Mouse (Mus musculus) midbrain, embryonic 14.5 days (tissue): ENCODE results near the gene Znrf2. TPM values are rescaled to one million over a fixed set of nuclear protein-coding genes. Genes with fewer than 3 reads are reported as not detected.

Experiments
- ATAC-seq: fragments of 200-750 bp; cut with Nextera tagmentation; 2 replicates; pipeline ENCODE4 v1.8.0; 2017; ENCODE audit warnings: moderate number of reproducible peaks, moderate library complexity; ENCODE audit not compliant: low FRiP score, low TSS enrichment
- DNase-seq: peaks from one replicate; pipeline ENCODE4 v3.0.0-alpha.2; 2015
- H3K27ac ChIP-seq: fragments of 300-500 bp; sonication (generic); replicated peaks from 2 replicates; pipeline ENCODE4 v1.5.1; 2014; ENCODE audit warnings: mild to moderate bottlenecking, low read depth, low read length, moderate library complexity
- H3K27me3 ChIP-seq: fragments of 300-500 bp; sonication (generic); 2 replicates; pipeline ENCODE4 v1.6.1; 2014; ENCODE audit warnings: low read length, control low read depth, mixed read lengths; ENCODE audit not compliant: control insufficient read depth, insufficient read depth
- H3K36me3 ChIP-seq: fragments of 300-500 bp; sonication (generic); 2 replicates; pipeline ENCODE4 v1.6.1; 2014; ENCODE audit warnings: low read length, control low read depth; ENCODE audit not compliant: control insufficient read depth, insufficient read depth
- H3K4me1 ChIP-seq: fragments of 300-500 bp; sonication (generic); 2 replicates; pipeline ENCODE4 v1.6.1; 2014; ENCODE audit warnings: mild to moderate bottlenecking, antibody characterized with exemption, low read length, control low read depth; ENCODE audit not compliant: control insufficient read depth, insufficient read depth
- H3K4me2 ChIP-seq: fragments of 300-500 bp; sonication (generic); 2 replicates; pipeline ENCODE4 v1.6.1; 2014; ENCODE audit warnings: mild to moderate bottlenecking, low read length, moderate library complexity
- H3K4me3 ChIP-seq: fragments of 300-500 bp; sonication (generic); replicated peaks from 2 replicates; pipeline ENCODE4 v1.5.1; 2014; ENCODE audit warnings: low read depth, low read length
- H3K9ac ChIP-seq: fragments of 300-500 bp; sonication (generic); replicated peaks from 2 replicates; pipeline ENCODE4 v1.6.1; 2014; ENCODE audit warnings: mild to moderate bottlenecking, low read length, moderate library complexity
- H3K9me3 ChIP-seq: fragments of 300-500 bp; sonication (generic); 2 replicates; pipeline ENCODE4 v1.6.1; 2016; ENCODE audit warnings: low read length, control low read depth, mixed read lengths; ENCODE audit not compliant: control insufficient read depth
- WGBS: fragments of 180-500 bp; shearing (Covaris S2); extraction: QIAGEN DNeasy Blood & Tissue Kit; methylation state at CpG from one replicate; pipeline ENCODE4 v1.1.7; 2014; 5-methylcytosine and 5-hydroxymethylcytosine counted together
- polyA plus RNA-seq: library from polyadenylated mRNA; unstranded; fragments of >200 nt; fragmentation: Nextera tagmentation; extraction: Ambion mirVana; gene quantifications from 2 replicates; pipeline ENCODE4 v1.2.1, GENCODE M21; 2014

Znrf2 gene
- 8.8 and 11.6 TPM in 2 replicates for polyA plus RNA-seq

DNA sequence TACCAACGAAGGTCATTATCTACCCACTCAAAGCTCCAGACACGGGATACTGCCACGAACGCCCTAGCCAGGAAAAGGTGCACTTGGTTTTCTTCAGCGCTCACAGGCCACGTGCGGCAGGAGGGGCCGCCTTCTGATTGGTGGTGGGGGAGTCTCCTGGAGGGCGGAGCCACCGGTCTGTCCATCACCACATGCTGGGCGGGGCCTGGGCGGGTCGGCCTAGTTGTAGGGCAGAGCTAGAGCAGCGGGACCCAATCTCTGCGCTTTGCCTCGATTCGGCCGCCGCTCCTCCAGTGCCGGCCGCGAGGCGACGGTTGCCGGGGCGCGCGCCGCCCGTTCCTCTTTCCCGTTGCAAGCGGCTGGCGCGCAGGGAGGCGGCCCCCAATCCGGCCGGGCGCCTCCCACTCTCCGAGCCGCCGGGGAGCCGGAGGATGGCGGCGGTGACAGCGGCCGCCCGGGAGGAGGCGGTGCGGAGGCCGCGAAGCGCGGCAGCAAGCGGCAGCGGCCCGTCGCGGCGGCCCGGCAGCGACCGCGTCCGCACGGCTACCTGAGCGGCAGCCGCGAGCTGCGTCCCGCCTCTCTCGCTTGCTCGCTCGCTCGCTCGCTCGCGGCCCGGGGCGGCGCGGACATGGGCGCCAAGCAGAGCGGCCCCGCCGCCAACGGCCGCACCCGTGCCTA, at the start of gene Znrf2:
Gene Znrf2, plus strand, starts transcription at position 529 of the 678 bp plus-strand sequence.
- H3K4me3 ChIP-seq = peak within 1 kb of the TSS; percentile 74
- H3K27ac ChIP-seq = peak within 1 kb of the TSS; percentile 97
- peak within 1 kb of the TSS; percentile 92 for H3K9ac ChIP-seq
- ATAC-seq (peak; percentile 99), DNase-seq (peak; percentile 98)
- peak within 1 kb of the TSS; percentile 79 for H3K4me2 ChIP-seq
- H3K27me3 ChIP-seq = no peaks in the 10 kb centered on the region
- no peaks in the 10 kb centered on the region for H3K36me3 ChIP-seq
- peaks cover 20% of the 10 kb centered on the region for H3K4me1 ChIP-seq
- H3K9me3 ChIP-seq = no peaks in the 10 kb centered on the region
- under 1% methylated on average over 74 of the region's 88 CpGs for WGBS

DNA sequence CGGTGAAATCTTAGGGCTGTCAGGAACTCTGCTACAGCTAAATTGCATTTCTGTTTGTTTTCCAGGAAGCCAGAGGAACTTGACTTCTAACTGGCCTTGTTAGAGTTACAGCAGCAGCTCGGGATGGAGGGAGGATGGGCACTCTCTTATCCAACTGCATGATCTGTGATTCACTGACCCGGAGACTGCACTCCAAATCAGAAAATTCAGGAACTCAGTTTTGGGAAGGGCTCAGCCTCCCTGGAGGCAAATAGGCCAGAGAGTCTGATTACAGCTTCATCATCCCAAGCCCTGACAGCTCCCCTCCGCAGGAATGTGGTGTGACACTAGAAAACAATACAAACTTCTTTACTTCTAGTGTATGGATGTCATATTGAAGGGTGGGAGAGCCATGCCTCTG, 49.0 kb upstream of the Znrf2 start:
- 44% methylated on average over 4 of the region's 4 CpGs for WGBS

DNA sequence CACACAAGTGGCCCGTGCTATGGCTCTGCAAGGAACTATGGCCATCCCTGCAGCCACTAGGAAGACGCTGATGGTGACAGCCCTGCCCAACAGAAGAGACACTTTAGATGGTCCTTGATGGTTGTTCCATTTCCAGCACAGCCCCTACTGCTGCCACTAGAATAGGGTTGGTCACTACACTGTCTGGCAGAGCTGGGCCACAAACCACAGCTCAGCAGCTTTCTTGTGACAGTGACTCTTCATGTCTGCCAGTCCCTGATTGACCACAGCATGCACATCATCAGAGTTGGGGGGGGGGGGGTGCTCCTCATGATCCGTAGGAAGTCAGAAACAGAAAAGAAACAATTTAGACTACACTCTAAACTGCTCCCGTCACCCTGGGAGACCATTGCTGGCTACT, 46.0 kb upstream of the Znrf2 start:
- no peak for DNase-seq
- Histone ChIP-seq H3K4me3 (no peak overlapping the region), H3K4me2 (no peak overlapping the region), H3K9ac (no peak overlapping the region), H3K27ac (no peak overlapping the region), H3K4me1 (no peaks in the 10 kb centered on the region), H3K27me3 (no peaks in the 10 kb centered on the region), H3K9me3 (no peaks in the 10 kb centered on the region), H3K36me3 (no peaks in the 10 kb centered on the region)
- 85% methylated on average over 4 of the region's 4 CpGs for WGBS
- no peak for ATAC-seq

More for the DNA sequence above, 49.0 kb upstream of the Znrf2 start:
- Histone ChIP-seq H3K27me3 (no peaks in the 10 kb centered on the region), H3K36me3 (no peaks in the 10 kb centered on the region), H3K9me3 (no peaks in the 10 kb centered on the region), H3K27ac (no peak overlapping the region), H3K9ac (no peak overlapping the region), H3K4me2 (no peak overlapping the region), H3K4me1 (no peaks in the 10 kb centered on the region), H3K4me3 (no peak overlapping the region)
- ATAC-seq (no peak), DNase-seq (no peak)

DNA sequence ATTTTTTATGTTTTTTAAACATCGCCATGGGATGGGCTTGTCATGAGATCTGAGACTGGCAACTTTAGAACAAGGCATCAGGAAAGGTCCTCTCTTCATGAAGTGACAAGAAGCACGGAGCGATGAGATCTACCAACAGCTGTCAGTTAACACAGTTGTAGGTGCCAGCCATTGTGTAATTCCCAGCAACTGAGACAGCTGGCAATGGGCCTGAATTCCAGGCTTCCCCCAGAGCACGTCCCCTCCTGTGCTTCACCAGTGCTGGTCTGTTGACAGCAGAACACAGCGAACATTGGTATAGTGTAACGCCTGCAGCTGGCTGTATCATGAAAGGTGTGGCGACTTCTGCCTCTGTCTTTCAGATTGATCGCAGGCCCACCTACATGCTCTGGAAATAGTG, 45.5 kb upstream of the Znrf2 start:
- ATAC-seq (no peak), DNase-seq (peak; percentile 45)
- H3K9ac ChIP-seq = no peak overlapping the region
- H3K36me3 ChIP-seq = no peaks in the 10 kb centered on the region
- H3K4me2 ChIP-seq = no peak overlapping the region
- H3K27ac ChIP-seq = no peak overlapping the region
- H3K27me3 ChIP-seq = no peaks in the 10 kb centered on the region
- H3K9me3 ChIP-seq = no peaks in the 10 kb centered on the region
- H3K4me1 ChIP-seq = no peaks in the 10 kb centered on the region
- no peak overlapping the region for H3K4me3 ChIP-seq
- 72% methylated on average over 8 of the region's 8 CpGs for WGBS

DNA sequence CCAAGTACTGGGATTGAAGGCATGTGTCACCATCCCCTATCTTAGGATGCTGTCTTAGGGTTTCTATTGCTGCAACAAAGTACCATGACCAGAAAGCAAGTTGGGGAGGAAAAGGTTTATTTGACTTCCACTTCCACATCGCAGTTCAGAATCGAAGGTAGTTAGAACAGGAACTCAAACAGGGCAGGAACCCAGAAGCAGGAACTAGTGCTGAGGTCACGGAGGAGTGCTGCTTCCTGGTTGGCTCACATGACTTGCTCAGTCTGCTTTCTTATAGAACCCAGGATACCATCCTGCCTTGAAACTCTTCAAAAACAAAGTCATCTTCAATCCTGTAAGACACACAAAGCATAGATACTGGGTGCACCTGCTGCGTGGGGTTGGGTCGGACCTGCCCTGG, 44.6 kb upstream of the Znrf2 start:
- H3K27ac ChIP-seq = no peak overlapping the region
- no peak overlapping the region for H3K9ac ChIP-seq
- no peaks in the 10 kb centered on the region for H3K36me3 ChIP-seq
- H3K9me3 ChIP-seq = no peaks in the 10 kb centered on the region
- H3K4me3 ChIP-seq = no peak overlapping the region
- no peaks in the 10 kb centered on the region for H3K4me1 ChIP-seq
- no peak overlapping the region for H3K4me2 ChIP-seq
- 98% methylated on average over 5 of the region's 5 CpGs for WGBS
- DNase-seq = no peak
- H3K27me3 ChIP-seq = no peaks in the 10 kb centered on the region
- ATAC-seq = no peak

DNA sequence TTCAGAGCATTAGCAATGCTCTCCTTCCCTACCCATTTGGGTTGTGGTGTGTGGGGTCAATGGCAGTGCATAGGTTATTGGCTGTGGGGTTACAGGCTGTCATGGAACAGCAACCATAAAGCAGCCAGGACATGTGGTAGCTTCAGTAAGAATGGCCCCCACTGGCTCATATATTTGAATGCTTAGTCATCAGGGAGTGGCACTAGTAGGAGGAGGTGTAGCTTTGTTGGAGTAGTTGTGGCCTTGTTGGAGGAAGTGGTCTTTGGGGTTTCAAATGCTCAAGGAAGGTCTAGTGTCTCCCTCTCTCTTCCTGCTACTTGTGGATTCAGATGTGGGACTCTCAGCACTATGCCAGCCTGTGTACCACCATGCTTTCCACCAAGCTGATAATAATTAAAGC, 41.0 kb upstream of the Znrf2 start:
- Histone ChIP-seq H3K36me3 (no peaks in the 10 kb centered on the region), H3K9ac (no peak overlapping the region), H3K4me2 (no peak overlapping the region), H3K4me3 (no peak overlapping the region), H3K9me3 (no peaks in the 10 kb centered on the region), H3K27me3 (no peaks in the 10 kb centered on the region), H3K27ac (no peak overlapping the region), H3K4me1 (no peaks in the 10 kb centered on the region)
- no peak for DNase-seq
- ATAC-seq = no peak

DNA sequence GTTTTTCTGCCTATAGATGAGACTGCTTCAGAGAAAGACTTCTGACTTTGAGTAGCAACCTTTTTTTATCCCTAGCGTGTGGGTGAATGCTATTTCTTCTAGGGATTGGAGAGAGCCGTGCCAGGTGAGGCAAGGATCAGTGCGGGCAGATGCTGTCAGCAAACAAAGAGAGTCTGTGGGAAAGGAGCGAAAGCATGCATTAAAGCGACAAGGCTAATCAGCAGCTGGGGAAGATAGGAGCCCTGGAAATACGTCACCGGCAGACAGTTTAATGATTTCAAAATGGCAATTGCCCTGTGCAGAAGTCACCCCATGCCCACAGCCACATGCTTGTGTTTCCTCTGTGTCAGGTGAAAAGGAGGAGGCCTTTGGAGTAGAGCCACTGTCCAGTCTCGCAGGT, 39.1 kb upstream of the Znrf2 start:
- Histone ChIP-seq H3K9ac (no peak overlapping the region; the same call in 1 of the 2 replicates), H3K9me3 (no peaks in the 10 kb centered on the region), H3K27me3 (no peaks in the 10 kb centered on the region), H3K4me3 (no peak overlapping the region), H3K4me1 (no peaks in the 10 kb centered on the region), H3K36me3 (no peaks in the 10 kb centered on the region), H3K27ac (peak overlapping the region; percentile 73), H3K4me2 (no peak overlapping the region)
- no peak; the same call in 1 of the 2 replicates for ATAC-seq
- WGBS = 46% methylated on average over 8 of the region's 8 CpGs
- DNase-seq = peak; percentile 58

DNA sequence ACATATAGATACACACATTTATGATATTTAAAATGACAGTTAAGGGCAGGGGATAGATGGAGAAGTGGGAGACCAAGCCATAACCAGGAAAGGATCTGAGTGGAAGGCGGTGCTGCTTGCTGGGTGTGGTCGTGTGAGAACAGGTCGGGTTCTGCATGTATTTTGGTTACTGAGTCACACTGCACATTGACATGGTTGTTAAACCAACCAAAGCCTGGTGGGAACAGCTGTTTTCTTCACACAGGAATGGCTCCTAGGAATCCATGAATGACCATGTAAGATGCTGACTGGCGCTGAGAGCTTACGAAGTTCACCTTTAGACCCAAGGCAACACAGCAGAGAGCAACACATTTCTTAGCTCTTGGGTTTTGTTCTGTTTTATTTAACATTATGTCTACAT, 36.7 kb upstream of the Znrf2 start:
- H3K4me2 ChIP-seq = no peak overlapping the region
- H3K27me3 ChIP-seq = no peaks in the 10 kb centered on the region
- H3K27ac ChIP-seq = no peak overlapping the region
- no peak overlapping the region for H3K4me3 ChIP-seq
- H3K4me1 ChIP-seq = peaks cover 5% of the 10 kb centered on the region; the same call in 1 of the 2 replicates
- no peaks in the 10 kb centered on the region for H3K9me3 ChIP-seq
- ATAC-seq (no peak), DNase-seq (no peak)
- H3K36me3 ChIP-seq = no peaks in the 10 kb centered on the region
- no peak overlapping the region for H3K9ac ChIP-seq
- WGBS = 87% methylated on average over 5 of the region's 5 CpGs

DNA sequence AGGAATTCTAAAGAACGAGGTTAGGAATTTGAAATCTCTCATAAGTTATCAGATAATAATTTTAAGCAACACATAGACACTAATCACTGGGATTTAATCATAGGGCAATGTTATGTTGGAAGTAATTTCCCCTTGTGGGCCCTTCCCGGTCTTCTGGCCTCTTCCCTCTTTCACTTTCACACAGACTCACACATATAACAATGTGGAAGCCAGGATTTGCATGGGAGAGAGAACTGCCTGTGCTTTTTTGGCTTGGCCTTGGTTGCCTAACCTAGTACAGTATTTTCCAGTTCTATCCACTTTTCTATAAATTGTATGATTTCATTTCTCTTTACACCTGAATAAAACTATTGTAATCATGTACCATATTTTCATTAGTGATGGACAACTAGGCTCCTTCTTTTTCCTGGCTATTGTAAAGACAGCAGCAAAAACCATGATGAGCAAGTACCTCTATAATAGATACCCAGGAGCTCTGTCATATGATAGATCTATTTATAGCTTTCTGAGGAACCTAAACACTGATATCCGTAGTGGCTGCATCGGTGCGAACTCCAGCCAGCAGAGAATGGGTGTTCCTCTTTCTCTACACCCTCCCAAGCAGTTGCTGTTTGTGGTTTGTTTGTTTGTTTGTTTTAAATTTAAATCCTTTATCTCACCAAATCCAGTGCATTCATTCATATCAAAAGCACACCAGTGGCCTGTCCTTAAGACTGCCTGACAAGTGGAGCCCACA, 36.0 kb upstream of the Znrf2 start:
- Histone ChIP-seq H3K4me1 (peaks cover 8% of the 10 kb centered on the region; the same call in 1 of the 2 replicates), H3K4me3 (no peak overlapping the region), H3K27me3 (no peaks in the 10 kb centered on the region), H3K9me3 (no peaks in the 10 kb centered on the region), H3K9ac (no peak overlapping the region), H3K27ac (no peak overlapping the region), H3K36me3 (no peaks in the 10 kb centered on the region), H3K4me2 (no peak overlapping the region)
- ATAC-seq (no peak), DNase-seq (no peak)
- WGBS = 84% methylated on average over 5 of the region's 5 CpGs
